Mouse (Mus musculus) embryonic facial prominence, embryonic 13.5 days (tissue): Measurements from ENCODE around the gene Ntrk2. TPM values are rescaled to one million over a fixed set of nuclear protein-coding genes. Genes with fewer than 3 reads are reported as not detected.

Source experiments
- ATAC-seq: fragments of 200-750 bp; cut with Nextera tagmentation; 2 replicates; pipeline ENCODE4 v1.8.0; 2017; ENCODE audit warnings: low read depth; ENCODE audit not compliant: insufficient number of reproducible peaks, insufficient read depth, low FRiP score, low TSS enrichment
- H3K27ac ChIP-seq: fragments of 300-500 bp; sonication (generic); 2 replicates; pipeline ENCODE4 v1.5.1; 2015; ENCODE audit warnings: moderate library complexity, mild to moderate bottlenecking, inconsistent platforms
- H3K27me3 ChIP-seq: fragments of 300-500 bp; sonication (generic); 2 replicates; pipeline ENCODE4 v1.6.1; 2015; ENCODE audit warnings: mild to moderate bottlenecking, inconsistent platforms
- H3K36me3 ChIP-seq: fragments of 300-500 bp; sonication (generic); 2 replicates; pipeline ENCODE4 v1.6.1; 2015; ENCODE audit warnings: mild to moderate bottlenecking, inconsistent platforms
- H3K4me1 ChIP-seq: fragments of 300-500 bp; sonication (generic); 2 replicates; pipeline ENCODE4 v1.6.1; 2015; ENCODE audit warnings: inconsistent platforms
- H3K4me2 ChIP-seq: fragments of 300-500 bp; sonication (generic); 2 replicates; pipeline ENCODE4 v1.6.1; 2015; ENCODE audit warnings: moderate library complexity, mild to moderate bottlenecking, inconsistent platforms
- H3K4me3 ChIP-seq: fragments of 300-500 bp; sonication (generic); 2 replicates; pipeline ENCODE4 v1.5.1; 2015; ENCODE audit warnings: mild to moderate bottlenecking, inconsistent platforms
- H3K9ac ChIP-seq: fragments of 300-500 bp; sonication (generic); 2 replicates; pipeline ENCODE4 v1.6.1; 2015; ENCODE audit warnings: mild to moderate bottlenecking, inconsistent platforms
- H3K9me3 ChIP-seq: fragments of 300-500 bp; sonication (generic); 2 replicates; pipeline ENCODE4 v1.6.1; 2016; ENCODE audit warnings: inconsistent platforms
- WGBS: fragments of 180-500 bp; shearing (Covaris S2); methylation state at CpG from one replicate; pipeline ENCODE4 v1.1.7; 2015; ENCODE audit warnings: mixed read lengths; 5-methylcytosine and 5-hydroxymethylcytosine counted together
- polyA plus RNA-seq: library from polyadenylated mRNA; unstranded; fragments of >200 nt; fragmentation: Nextera tagmentation; extraction: Ambion mirVana; gene quantifications from 2 replicates; pipeline ENCODE4 v1.2.1, GENCODE M21; 2015

Gene Ntrk2
- polyA plus RNA-seq, 1 experiment from 2014 or later = 28.1 TPM

GRCm38 (mm10) chr13:58840731-58841359 is 34.5 kb downstream of the Ntrk2 start:
- Histone ChIP-seq H3K36me3 (no peaks in the 10 kb centered on the region), H3K27me3 (no peaks in the 10 kb centered on the region), H3K4me2 (no peak overlapping the region), H3K27ac (no peak overlapping the region), H3K4me1 (peaks cover 6% of the 10 kb centered on the region; the same call in 1 of the 2 replicates), H3K9ac (no peak overlapping the region), H3K4me3 (no peak overlapping the region), H3K9me3 (no peaks in the 10 kb centered on the region)
- ATAC-seq = 0 out of 2 replicates have a peak, but pooled peaks have one; percentile 43
- WGBS = 23% methylated on average over 7 of the region's 7 CpGs

GRCm38 (mm10) chr13:58843826-58844225 is 37.5 kb downstream of the Ntrk2 start:
- Histone ChIP-seq H3K4me1 (peaks cover 7% of the 10 kb centered on the region; the same call in 1 of the 2 replicates), H3K27ac (no peak overlapping the region), H3K4me3 (no peak overlapping the region), H3K4me2 (no peak overlapping the region), H3K9me3 (0 out of 2 replicates have a peak, but pooled peaks cover 3% of the 10 kb centered on the region), H3K27me3 (0 out of 2 replicates have a peak, but pooled peaks cover 3% of the 10 kb centered on the region), H3K36me3 (no peaks in the 10 kb centered on the region), H3K9ac (no peak overlapping the region)
- no peak for ATAC-seq
- WGBS = 70% methylated on average over 9 of the region's 9 CpGs

- Histone ChIP-seq H3K9me3 (0 out of 2 replicates have a peak, but pooled peaks cover 3% of the 10 kb centered on the region), H3K9ac (no peak overlapping the region), H3K4me1 (0 out of 2 replicates have a peak, but pooled peaks cover 4% of the 10 kb centered on the region), H3K4me2 (no peak overlapping the region), H3K4me3 (no peak overlapping the region), H3K27ac (no peak overlapping the region), H3K36me3 (no peaks in the 10 kb centered on the region), H3K27me3 (0 out of 2 replicates have a peak, but pooled peaks cover 6% of the 10 kb centered on the region)
- no peak for ATAC-seq
- 83% methylated on average over 4 of the region's 4 CpGs for WGBS
These were observed 42.2 kb downstream of the Ntrk2 start for GRCm38 (mm10) chr13:58848578-58848977.

- ATAC-seq = no peak
- no peak overlapping the region for H3K4me3 ChIP-seq
- H3K4me2 ChIP-seq = no peak overlapping the region
- 0 out of 2 replicates have a peak, but pooled peaks cover 3% of the 10 kb centered on the region for H3K27me3 ChIP-seq
- H3K9me3 ChIP-seq = 0 out of 2 replicates have a peak, but pooled peaks cover 2% of the 10 kb centered on the region
- H3K9ac ChIP-seq = no peak overlapping the region
- H3K27ac ChIP-seq = no peak overlapping the region
- H3K36me3 ChIP-seq = no peaks in the 10 kb centered on the region
- WGBS = 88% methylated on average over 6 of the region's 6 CpGs
- no peaks in the 10 kb centered on the region for H3K4me1 ChIP-seq
These were observed 47.3 kb downstream of the Ntrk2 start for GRCm38 (mm10) chr13:58853685-58854084.

- no peaks in the 10 kb centered on the region for H3K36me3 ChIP-seq
- WGBS = 92% methylated on average over 10 of the region's 10 CpGs
- ATAC-seq = no peak
These were observed 59.9 kb downstream of the Ntrk2 start for GRCm38 (mm10) chr13:58866239-58866638.

GRCm38 (mm10) chr13:58866776-58867435 is 60.5 kb downstream of the Ntrk2 start:
- no peak overlapping the region for H3K9ac ChIP-seq
- no peak overlapping the region for H3K4me2 ChIP-seq
- no peaks in the 10 kb centered on the region for H3K27me3 ChIP-seq
- H3K27ac ChIP-seq = no peak overlapping the region
- H3K9me3 ChIP-seq = no peaks in the 10 kb centered on the region
- no peak for ATAC-seq
- no peak overlapping the region for H3K4me3 ChIP-seq
- WGBS = 75% methylated on average over 8 of the region's 8 CpGs
- no peaks in the 10 kb centered on the region for H3K36me3 ChIP-seq
- no peaks in the 10 kb centered on the region for H3K4me1 ChIP-seq

More at GRCm38 (mm10) chr13:58866239-58866638, 59.9 kb downstream of the Ntrk2 start:
- H3K27me3 ChIP-seq = no peaks in the 10 kb centered on the region
- H3K4me1 ChIP-seq = no peaks in the 10 kb centered on the region
- no peaks in the 10 kb centered on the region for H3K9me3 ChIP-seq
- H3K4me2 ChIP-seq = no peak overlapping the region
- H3K9ac ChIP-seq = no peak overlapping the region
- no peak overlapping the region for H3K27ac ChIP-seq
- H3K4me3 ChIP-seq = no peak overlapping the region

- H3K4me2 ChIP-seq = no peak overlapping the region
- H3K4me1 ChIP-seq = no peaks in the 10 kb centered on the region
- H3K4me3 ChIP-seq = no peak overlapping the region
- H3K9me3 ChIP-seq = no peaks in the 10 kb centered on the region
- H3K27ac ChIP-seq = no peak overlapping the region
- H3K27me3 ChIP-seq = no peaks in the 10 kb centered on the region
- H3K36me3 ChIP-seq = no peaks in the 10 kb centered on the region
- WGBS = 82% methylated on average over 3 of the region's 3 CpGs
- no peak overlapping the region for H3K9ac ChIP-seq
- ATAC-seq = no peak
These were observed 76.1 kb downstream of the Ntrk2 start for GRCm38 (mm10) chr13:58882468-58882867.

GRCm38 (mm10) chr13:58882916-58883315 is 76.5 kb downstream of the Ntrk2 start:
- H3K27ac ChIP-seq = no peak overlapping the region
- H3K27me3 ChIP-seq = no peaks in the 10 kb centered on the region
- no peaks in the 10 kb centered on the region for H3K9me3 ChIP-seq
- H3K36me3 ChIP-seq = no peaks in the 10 kb centered on the region
- no peak overlapping the region for H3K9ac ChIP-seq
- no peak for ATAC-seq
- 86% methylated on average over 5 of the region's 5 CpGs for WGBS
- no peak overlapping the region for H3K4me2 ChIP-seq
- no peaks in the 10 kb centered on the region for H3K4me1 ChIP-seq
- no peak overlapping the region for H3K4me3 ChIP-seq

- Histone ChIP-seq H3K27ac (no peak overlapping the region), H3K36me3 (no peaks in the 10 kb centered on the region), H3K4me2 (no peak overlapping the region), H3K4me3 (no peak overlapping the region), H3K4me1 (no peaks in the 10 kb centered on the region), H3K27me3 (no peaks in the 10 kb centered on the region), H3K9me3 (peaks cover 6% of the 10 kb centered on the region), H3K9ac (no peak overlapping the region)
- no peak for ATAC-seq
- WGBS = 82% methylated on average over 8 of the region's 8 CpGs
These were observed 79.7 kb downstream of the Ntrk2 start for GRCm38 (mm10) chr13:58886108-58886507.

GRCm38 (mm10) chr13:58896254-58896910 is 90.0 kb downstream of the Ntrk2 start:
- H3K9me3 ChIP-seq = no peaks in the 10 kb centered on the region
- H3K4me2 ChIP-seq = no peak overlapping the region
- H3K36me3 ChIP-seq = no peaks in the 10 kb centered on the region
- 78% methylated on average over 12 of the region's 12 CpGs for WGBS
- ATAC-seq = no peak
- no peak overlapping the region for H3K27ac ChIP-seq
- H3K9ac ChIP-seq = no peak overlapping the region
- no peaks in the 10 kb centered on the region for H3K4me1 ChIP-seq
- H3K27me3 ChIP-seq = no peaks in the 10 kb centered on the region
- no peak overlapping the region for H3K4me3 ChIP-seq

GRCm38 (mm10) chr13:58899337-58899736 is 93.0 kb downstream of the Ntrk2 start:
- WGBS = 86% methylated on average over 2 of the region's 2 CpGs

More at GRCm38 (mm10) chr13:58899337-58899736, 93.0 kb downstream of the Ntrk2 start:
- no peak overlapping the region for H3K9ac ChIP-seq
- H3K4me3 ChIP-seq = no peak overlapping the region
- H3K4me1 ChIP-seq = 0 out of 2 replicates have a peak, but pooled peaks cover 4% of the 10 kb centered on the region
- H3K4me2 ChIP-seq = no peak overlapping the region
- no peak overlapping the region for H3K27ac ChIP-seq
- H3K27me3 ChIP-seq = no peaks in the 10 kb centered on the region
- ATAC-seq = no peak
- H3K36me3 ChIP-seq = no peaks in the 10 kb centered on the region
- no peaks in the 10 kb centered on the region for H3K9me3 ChIP-seq
